Mouse (Mus musculus) forebrain, postnatal 0 days (tissue): Measurements from ENCODE around the gene Usb1. TPM values are rescaled to one million over a fixed set of nuclear protein-coding genes. Genes with fewer than 3 reads are reported as not detected.
A peak's percentile ranks its signal among the peaks of the same experiment; 100 is the strongest.

Experiments used
- ATAC-seq: fragments of 200-750 bp; cut with Nextera tagmentation; 2 replicates; pipeline ENCODE4 v1.8.0; 2017; ENCODE audit warnings: mild to moderate bottlenecking, moderate library complexity
- DNase-seq: peaks from one replicate; pipeline ENCODE4 v3.0.0-alpha.2; 2015
- H3K27ac ChIP-seq: fragments of 300-500 bp; sonication (generic); 2 replicates; pipeline ENCODE4 v1.5.1; 2014; ENCODE audit warnings: low read depth, mild to moderate bottlenecking, antibody characterized with exemption, low read length, moderate library complexity, mixed read lengths
- H3K27me3 ChIP-seq: fragments of 300-500 bp; sonication (generic); 2 replicates; pipeline ENCODE4 v1.6.1; 2014; ENCODE audit warnings: mild to moderate bottlenecking, low read length, mixed read lengths; ENCODE audit not compliant: insufficient read depth
- H3K36me3 ChIP-seq: fragments of 300-500 bp; sonication (generic); 2 replicates; pipeline ENCODE4 v1.6.1; 2014; ENCODE audit warnings: mild to moderate bottlenecking, moderate library complexity; ENCODE audit not compliant: insufficient read depth
- H3K4me1 ChIP-seq: fragments of 300-500 bp; sonication (generic); 2 replicates; pipeline ENCODE4 v1.6.1; 2014; ENCODE audit warnings: antibody characterized with exemption; ENCODE audit not compliant: insufficient read depth
- H3K4me2 ChIP-seq: fragments of 300-500 bp; sonication (generic); 2 replicates; pipeline ENCODE4 v1.6.1; 2014; ENCODE audit warnings: low read depth, mild to moderate bottlenecking, moderate library complexity
- H3K4me3 ChIP-seq: fragments of 300-500 bp; sonication (generic); 2 replicates; pipeline ENCODE4 v1.5.1; 2014; ENCODE audit warnings: low read depth, low read length, mixed read lengths
- H3K9ac ChIP-seq: fragments of 300-500 bp; sonication (generic); 2 replicates; pipeline ENCODE4 v1.6.1; 2014; ENCODE audit warnings: mild to moderate bottlenecking
- H3K9me3 ChIP-seq: fragments of 300-500 bp; sonication (generic); 2 replicates; pipeline ENCODE4 v1.6.1; 2016; ENCODE audit warnings: low read length
- CTCF ChIP-seq: sonication (generic); IDR thresholded peaks from 2 replicates; pipeline ENCODE4 v1.5.1; 2016; ENCODE audit warnings: antibody characterized with exemption, control low read depth, low read depth
- WGBS: fragments of 180-500 bp; shearing (Covaris S2); extraction: QIAGEN DNeasy Blood & Tissue Kit; methylation state at CpG from one replicate; pipeline ENCODE4 v1.1.7; 2014; 5-methylcytosine and 5-hydroxymethylcytosine counted together
- polyA plus RNA-seq: library from polyadenylated mRNA; unstranded; fragments of >200 nt; fragmentation: Nextera tagmentation; extraction: Ambion mirVana; gene quantifications from 2 replicates; pipeline ENCODE4 v1.2.1, GENCODE M21; 2015
- total RNA-seq: library from RNA; depleted of rRNA; stranded (reverse); fragments of >200 nt; gene quantifications from 2 replicates; pipeline ENCODE4 v1.2.3, GENCODE M21; 2014

Usb1 gene
- total and polyA plus RNA-seq, 2 experiments from 2014 or later: 34.9 to 66.0 TPM

DNA sequence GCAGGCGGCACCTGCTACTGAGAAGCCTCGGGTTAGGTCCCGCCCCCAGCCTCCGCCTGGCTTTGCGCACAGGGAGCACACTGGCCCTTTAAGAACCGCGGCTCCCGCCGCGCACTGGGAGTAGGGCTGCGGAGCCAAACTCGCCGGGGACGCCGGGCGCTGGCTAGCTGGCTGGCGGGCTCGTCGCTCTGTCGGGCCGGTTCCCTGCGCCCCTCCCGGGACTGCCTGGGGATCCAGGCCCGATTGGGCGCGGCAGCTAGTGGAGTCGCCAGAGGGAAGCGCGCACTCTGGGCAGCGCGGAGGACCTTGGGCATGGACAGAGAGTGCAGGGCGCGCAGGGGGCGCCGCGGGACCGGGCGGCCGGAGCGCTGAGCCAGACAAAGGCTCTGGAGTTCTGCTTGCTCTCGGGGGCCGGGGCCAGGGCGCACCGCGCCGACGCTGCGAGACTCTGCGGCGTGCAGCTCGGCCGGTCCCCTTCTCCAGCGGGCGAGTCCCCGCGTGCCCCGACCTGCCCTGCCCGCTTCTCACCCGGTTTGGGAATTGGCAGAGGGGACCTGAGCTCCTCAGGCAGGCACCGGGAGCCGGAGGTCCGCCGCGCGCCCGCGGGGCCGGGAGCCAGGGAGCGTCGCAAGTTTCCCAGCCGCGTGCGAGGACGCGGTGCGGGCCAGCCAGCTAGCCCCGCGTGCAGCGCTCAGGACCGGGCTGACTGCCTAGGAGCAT lies 20.2 kb downstream of the Usb1 start, which contains the start of gene Mmp15:
Gene Mmp15 (plus strand): TSS at position 118 of the 720 bp plus-strand sequence.
- 1% methylated on average over 71 of the region's 80 CpGs for WGBS
- H3K4me1 ChIP-seq: peaks cover 28% of the 10 kb centered on the region; the same call in 1 of the 2 replicates
- peak within 1 kb of the TSS; percentile 76 for H3K27ac ChIP-seq
- TF ChIP-seq CTCF: no peak
- DNase-seq: peak; percentile 77
- H3K9ac ChIP-seq: peak within 1 kb of the TSS; percentile 68
- H3K36me3 ChIP-seq: no peaks in the 10 kb centered on the region
- no peaks in the 10 kb centered on the region for H3K9me3 ChIP-seq
- peak within 1 kb of the TSS; percentile 92 for H3K4me2 ChIP-seq
- peak; percentile 71 for ATAC-seq
- H3K27me3 ChIP-seq: no peaks in the 10 kb centered on the region
- peak within 1 kb of the TSS; percentile 69 for H3K4me3 ChIP-seq

DNA sequence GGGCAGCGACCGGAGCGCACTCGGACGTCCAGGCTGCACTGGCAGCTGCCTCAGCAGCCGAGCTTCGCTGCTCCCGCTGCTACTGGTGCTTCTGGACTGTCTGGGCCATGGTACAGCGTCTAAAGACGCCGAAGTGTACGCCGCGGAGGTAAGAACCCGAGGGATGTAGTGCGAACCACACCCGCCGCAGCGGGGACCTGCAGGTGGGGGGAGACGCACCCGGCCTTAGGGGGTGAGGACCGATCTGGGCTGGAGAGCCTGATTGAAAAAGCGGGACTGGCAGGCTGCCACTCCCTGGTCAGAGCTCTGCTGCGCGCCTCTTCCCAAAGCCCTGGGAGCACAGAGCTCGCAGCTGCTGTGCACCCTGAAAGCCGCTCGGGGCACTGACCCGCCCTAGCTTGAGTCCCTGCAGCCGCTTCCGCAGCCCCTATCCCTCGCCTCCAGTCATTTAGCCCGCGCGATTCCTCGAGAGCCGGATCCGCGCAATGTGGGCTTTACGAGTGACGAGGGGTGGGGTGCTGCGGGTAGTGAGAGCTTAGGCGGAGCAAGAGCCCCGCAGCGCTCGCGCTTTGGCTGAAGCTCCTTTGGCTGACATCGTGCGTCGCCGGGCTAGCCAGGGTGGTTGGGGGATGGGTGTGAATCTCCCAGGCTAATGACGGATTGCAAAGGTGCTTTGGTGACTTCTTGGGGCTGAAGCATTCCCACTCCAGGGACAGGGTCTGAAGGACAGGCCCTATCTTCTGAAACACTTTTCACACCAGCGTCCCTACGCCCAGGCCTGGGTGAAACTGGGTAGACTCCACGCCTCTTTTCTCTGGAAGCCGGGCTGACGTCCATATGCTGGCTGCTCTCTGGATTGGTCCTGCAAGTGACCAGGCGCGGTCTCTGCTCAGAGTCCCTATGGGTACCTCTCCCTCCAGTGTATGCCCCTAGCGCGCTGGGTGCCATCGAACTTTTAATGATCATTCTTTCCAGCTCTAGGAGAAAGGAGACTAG lies 21.1 kb downstream of the Usb1 start:
- Histone ChIP-seq H3K9ac (peak overlapping the region; percentile 68), H3K4me2 (peak overlapping the region; percentile 92), H3K27ac (peak overlapping the region; percentile 76), H3K36me3 (no peaks in the 10 kb centered on the region), H3K4me3 (peak overlapping the region; percentile 69), H3K9me3 (no peaks in the 10 kb centered on the region), H3K4me1 (peaks cover 26% of the 10 kb centered on the region; the same call in 1 of the 2 replicates), H3K27me3 (no peaks in the 10 kb centered on the region)
- peak; percentile 16; the same call in 1 of the 2 replicates for TF ChIP-seq CTCF
- ATAC-seq (peak; percentile 38), DNase-seq (peak; percentile 71)
- WGBS: 4% methylated on average over 62 of the region's 62 CpGs

DNA sequence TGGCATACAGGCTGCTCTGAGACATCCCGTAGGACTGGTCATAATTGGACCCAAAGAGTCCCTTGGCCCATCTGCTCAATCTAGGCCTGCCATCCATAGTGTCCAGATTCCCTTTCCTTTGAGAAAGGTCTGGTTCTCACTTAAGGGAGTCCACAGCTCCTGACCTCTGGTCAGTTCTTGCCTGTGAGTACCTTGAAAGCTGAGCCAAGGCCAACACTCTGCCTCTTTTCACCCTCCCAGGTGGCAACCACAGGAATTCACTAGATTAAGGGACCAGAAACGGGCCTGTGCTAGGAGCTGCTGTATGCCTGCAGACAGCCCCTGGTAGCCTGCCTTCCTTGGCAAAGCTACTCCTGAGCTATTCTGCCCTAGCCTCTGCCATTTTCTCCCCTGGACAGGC lies 22.5 kb downstream of the Usb1 start:
- ATAC-seq (no peak), DNase-seq (no peak)
- Histone ChIP-seq H3K9ac (no peak overlapping the region), H3K4me1 (peaks cover 21% of the 10 kb centered on the region; the same call in 1 of the 2 replicates), H3K36me3 (no peaks in the 10 kb centered on the region), H3K27me3 (no peaks in the 10 kb centered on the region), H3K27ac (no peak overlapping the region), H3K4me2 (0 out of 2 replicates have a peak overlapping the region, but pooled peaks have one; percentile 92), H3K4me3 (no peak overlapping the region), H3K9me3 (no peaks in the 10 kb centered on the region)
- no peak for TF ChIP-seq CTCF
- 85% methylated on average over 2 of the region's 2 CpGs for WGBS

DNA sequence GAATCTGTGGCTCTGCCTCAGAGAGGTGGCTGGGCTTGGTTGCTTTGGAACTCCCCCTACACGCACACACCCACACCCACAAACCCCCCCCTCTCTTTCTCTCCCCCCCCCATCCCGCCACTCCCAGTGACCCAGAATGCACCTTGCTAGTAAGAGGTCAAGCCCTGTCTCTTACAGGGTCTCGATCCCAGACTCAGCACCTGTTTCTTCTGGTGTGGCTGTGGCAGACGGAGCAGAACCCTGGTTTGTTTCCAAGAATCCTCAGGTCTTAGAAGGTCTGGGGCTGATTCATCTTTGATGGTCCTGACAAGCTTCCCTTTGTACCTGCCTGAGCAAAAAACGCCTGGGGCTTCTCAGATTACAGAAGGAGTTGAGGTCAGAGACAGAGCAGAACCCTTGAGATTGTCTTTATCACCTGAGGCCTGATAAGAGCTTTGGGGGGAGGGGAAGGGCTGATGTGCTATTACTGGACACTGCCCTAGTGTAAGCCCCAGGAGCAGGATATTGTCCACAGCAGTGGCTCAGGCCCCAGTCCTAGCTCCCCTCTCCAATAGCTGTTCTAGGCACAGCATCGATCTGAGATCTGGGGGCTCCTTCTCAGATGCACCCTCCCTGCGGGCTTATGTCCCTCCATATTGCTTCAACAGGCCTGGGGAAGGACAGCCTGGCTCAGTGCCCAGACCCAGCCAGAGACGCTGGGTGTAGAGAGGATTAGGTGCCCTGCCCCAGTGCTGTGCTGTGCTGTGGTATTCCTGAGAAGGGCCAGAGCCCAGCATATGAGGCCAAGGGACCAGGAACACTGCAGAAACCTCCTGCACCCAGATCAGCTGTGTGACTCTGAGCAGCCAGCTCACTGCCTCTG lies 26.7 kb downstream of the Usb1 start:
- DNase-seq (no peak), ATAC-seq (peak; percentile 23; the same call in 1 of the 2 replicates)
- 45% methylated on average over 8 of the region's 8 CpGs for WGBS
- Histone ChIP-seq H3K36me3 (no peaks in the 10 kb centered on the region), H3K9ac (no peak overlapping the region), H3K27me3 (no peaks in the 10 kb centered on the region), H3K4me2 (no peak overlapping the region), H3K4me1 (peaks cover 7% of the 10 kb centered on the region; the same call in 1 of the 2 replicates), H3K4me3 (no peak overlapping the region), H3K9me3 (no peaks in the 10 kb centered on the region), H3K27ac (no peak overlapping the region)
- no peak for TF ChIP-seq CTCF

DNA sequence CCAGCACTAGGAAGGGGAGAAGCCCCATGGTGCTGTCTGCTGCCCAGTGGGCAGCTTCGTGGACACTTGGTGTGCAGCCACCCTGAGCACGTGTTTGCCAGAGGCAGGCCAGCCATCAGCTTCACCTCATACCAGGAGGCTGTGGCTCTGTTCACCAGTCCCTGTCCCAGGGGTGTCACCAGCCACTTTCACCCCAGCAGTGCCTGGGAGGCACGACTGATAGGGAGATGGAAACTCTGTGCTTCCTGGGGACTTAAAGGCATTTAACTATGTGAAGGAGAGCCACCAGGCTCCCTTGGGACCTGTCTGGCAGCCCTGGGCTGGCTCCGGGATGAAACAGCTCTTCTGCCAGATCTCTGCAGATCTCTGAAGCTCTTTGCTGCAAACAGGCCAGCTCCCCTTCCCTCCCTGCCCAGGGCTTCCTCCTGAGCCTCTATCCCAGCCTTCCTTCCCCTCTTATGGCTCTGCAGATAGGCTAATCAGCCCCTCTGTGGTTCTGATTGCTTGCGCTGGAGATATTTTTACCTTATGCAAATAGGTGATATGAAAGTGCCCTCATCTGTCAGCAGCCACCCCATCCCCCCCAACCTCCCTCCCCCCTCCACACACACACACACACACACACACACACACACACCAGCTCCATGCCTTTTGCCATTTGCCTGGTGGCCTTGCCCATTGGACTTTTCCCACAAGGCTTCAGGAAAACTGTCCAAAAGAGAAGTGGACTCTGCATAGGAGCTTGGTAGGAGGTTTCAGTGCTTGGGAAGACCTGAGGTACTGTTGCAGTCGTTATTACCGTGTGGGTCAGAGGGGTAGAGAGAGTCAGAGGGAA lies 28.3 kb downstream of the Usb1 start:
- DNase-seq (no peak), ATAC-seq (no peak)
- Histone ChIP-seq H3K27ac (0 out of 2 replicates have a peak overlapping the region, but pooled peaks have one; percentile 21), H3K9me3 (no peaks in the 10 kb centered on the region), H3K27me3 (no peaks in the 10 kb centered on the region), H3K36me3 (no peaks in the 10 kb centered on the region), H3K4me1 (peaks cover 5% of the 10 kb centered on the region; the same call in 1 of the 2 replicates), H3K4me3 (no peak overlapping the region), H3K9ac (no peak overlapping the region), H3K4me2 (no peak overlapping the region)
- WGBS: 62% methylated on average over 7 of the region's 7 CpGs
- TF ChIP-seq CTCF: no peak
